In the genomic region with DNA sequence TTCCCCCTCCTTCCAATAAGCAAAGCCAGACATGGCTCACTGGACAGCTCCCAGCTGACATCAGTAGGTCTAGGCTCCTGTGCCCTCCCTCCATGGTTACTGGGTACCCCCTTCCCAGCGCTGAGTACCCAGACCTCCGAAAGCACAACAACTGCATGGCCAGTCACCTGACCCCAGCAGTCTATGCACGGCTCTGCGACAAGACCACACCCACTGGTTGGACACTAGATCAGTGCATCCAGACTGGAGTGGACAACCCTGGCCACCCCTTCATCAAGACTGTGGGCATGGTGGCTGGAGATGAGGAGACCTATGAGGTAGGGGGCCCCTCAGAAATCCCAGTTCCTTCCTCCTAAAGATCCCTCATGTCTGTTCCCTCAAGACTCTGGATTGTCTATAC, we compare ENCODE assay signal across 15 mouse cellular contexts. TPM values are rescaled to one million over a fixed set of nuclear protein-coding genes. Genes with fewer than 3 reads are reported as not detected.
A peak's percentile ranks its signal among the peaks of the same experiment; 100 is the strongest.
DNase-seq lines count a peak whose midpoint lies in the region; ATAC-seq and TF ChIP-seq lines count a peak whose summit lies in the region.
"Had no signal": no experiment of that assay in that cellular context is flagged by ENCODE, and none has a peak within 500 bp of the region (broad histone marks: within the 10 kb centered on the region; RNA-seq: fewer than 3 reads in every experiment).

No protein-coding gene starts in this region.

- H3K9ac ChIP-seq in forebrain, embryonic 12.5 days, result no peak overlapping the region
- no peak overlapping the region for H3K9ac ChIP-seq in forebrain, embryonic 14.5 days (ENCODE audit: low read length)
- no peak overlapping the region for H3K9ac ChIP-seq in hindbrain, embryonic 12.5 days
- no peak overlapping the region for H3K9ac ChIP-seq in midbrain, postnatal 0 days (replicated peaks; ENCODE audit: low read length, poor library complexity, severe bottlenecking)
- H3K9ac ChIP-seq: liver, postnatal 0 days had no signal

- peaks cover 13% of the 10 kb centered on the region for H3K4me1 ChIP-seq in forebrain, embryonic 12.5 days
- peaks cover 2% of the 10 kb centered on the region; the same call in 1 of the 2 replicates for H3K4me1 ChIP-seq in forebrain, embryonic 14.5 days (ENCODE audit: control insufficient read depth, insufficient read depth, low read length)
- peaks cover 43% of the 10 kb centered on the region for H3K4me1 ChIP-seq in E14TG2a.4 (replicated peaks; ENCODE audit: low read depth, low read length)
- H3K4me1 ChIP-seq in hindbrain, embryonic 12.5 days, result peaks cover 13% of the 10 kb centered on the region
- H3K4me1 ChIP-seq in midbrain, postnatal 0 days (ENCODE audit: insufficient read depth, low read length), result peaks cover 5% of the 10 kb centered on the region

- 46% methylated on average over 4 of the region's 4 CpGs for WGBS in forebrain, embryonic 12.5 days
- 50% methylated on average over 4 of the region's 4 CpGs for WGBS in forebrain, embryonic 14.5 days
- WGBS in hindbrain, embryonic 12.5 days, result 55% methylated on average over 4 of the region's 4 CpGs
- WGBS in midbrain, postnatal 0 days, result 32% methylated on average over 4 of the region's 4 CpGs

- intact Hi-C loops in left cerebral cortex, postnatal 25 days (cut with DNase I), result loop anchor here (5.0 kb wide), 1 partner anchor 162 kb away; no protein-coding TSS in a partner anchor

- H3K27ac ChIP-seq in forebrain, embryonic 12.5 days, result no peak overlapping the region
- no peak overlapping the region for H3K27ac ChIP-seq in forebrain, embryonic 14.5 days (ENCODE audit: low read depth, low read length)
- H3K27ac ChIP-seq in hindbrain, embryonic 12.5 days, result no peak overlapping the region
- no peak overlapping the region for H3K27ac ChIP-seq in midbrain, postnatal 0 days (ENCODE audit: low read depth, low read length)
- H3K27ac ChIP-seq: heart, adult 2 months; limb, embryonic 13.5 days had no signal

- H3K9me3 ChIP-seq in forebrain, embryonic 12.5 days, result no peaks in the 10 kb centered on the region
- H3K9me3 ChIP-seq in forebrain, embryonic 14.5 days (replicated peaks; ENCODE audit: control insufficient read depth, low read length), result no peaks in the 10 kb centered on the region
- H3K9me3 ChIP-seq in E14TG2a.4 (ENCODE audit: low read length), result no peaks in the 10 kb centered on the region
- no peaks in the 10 kb centered on the region for H3K9me3 ChIP-seq in hindbrain, embryonic 12.5 days (replicated peaks)
- H3K9me3 ChIP-seq in midbrain, postnatal 0 days (ENCODE audit: low read length), result no peaks in the 10 kb centered on the region
- H3K9me3 ChIP-seq: limb, embryonic 13.5 days had no signal

- no peak for TF ChIP-seq CTCF in E14TG2a.4 (conservative IDR thresholded peaks at IDR 0.05; ENCODE audit: low read length)
- TF ChIP-seq CTCF in midbrain, postnatal 0 days (IDR thresholded peaks at IDR 0.05), result no peak

- DNase-seq in forebrain, embryonic 14.5 days (ENCODE audit: low spot score), result no peak
- DNase-seq in midbrain, postnatal 0 days (ENCODE audit: low spot score), result no peak
- DNase-seq in MN1 (ENCODE audit: low spot score), result no peak
- no peak for DNase-seq in left cerebral cortex, postnatal 25 days (ENCODE audit: low spot score in 2 of 2)
- DNase-seq in adrenal gland, postnatal 4 days (ENCODE audit: low spot score in 2 of 2), result no peak
- DNase-seq: adrenal gland, postnatal 36 days; heart, adult 2 months; heart, postnatal 10 days; liver, postnatal 0 days; lung, postnatal 4 days had no signal

- peak overlapping the region; percentile 60; the same call in 1 of the 2 replicates for H3K4me2 ChIP-seq in forebrain, embryonic 12.5 days
- no peak overlapping the region for H3K4me2 ChIP-seq in forebrain, embryonic 14.5 days (ENCODE audit: low read length)
- H3K4me2 ChIP-seq in hindbrain, embryonic 12.5 days (replicated peaks), result peak overlapping the region; percentile 53; the same call in 1 of the 2 replicates
- peak overlapping the region; percentile 63 for H3K4me2 ChIP-seq in midbrain, postnatal 0 days (ENCODE audit: low read depth, low read length, poor library complexity, severe bottlenecking)

- H3K4me3 ChIP-seq in forebrain, embryonic 12.5 days (replicated peaks), result no peak overlapping the region
- no peak overlapping the region for H3K4me3 ChIP-seq in forebrain, embryonic 14.5 days (ENCODE audit: low read depth, low read length)
- H3K4me3 ChIP-seq in E14TG2a.4 (replicated peaks; ENCODE audit: low read length), result peak overlapping the region; percentile 79; the same call in 1 of the 2 replicates
- no peak overlapping the region for H3K4me3 ChIP-seq in hindbrain, embryonic 12.5 days
- peak overlapping the region; percentile 53 for H3K4me3 ChIP-seq in midbrain, postnatal 0 days (ENCODE audit: low read depth, low read length)
- H3K4me3 ChIP-seq: heart, adult 2 months had no signal

- no peaks in the 10 kb centered on the region for H3K36me3 ChIP-seq in forebrain, embryonic 12.5 days (replicated peaks)
- no peaks in the 10 kb centered on the region for H3K36me3 ChIP-seq in forebrain, embryonic 14.5 days (ENCODE audit: control insufficient read depth, insufficient read depth, low read length)
- H3K36me3 ChIP-seq in E14TG2a.4 (ENCODE audit: insufficient read depth, low read length), result peaks cover 15% of the 10 kb centered on the region; the same call in 1 of the 2 replicates
- no peaks in the 10 kb centered on the region for H3K36me3 ChIP-seq in hindbrain, embryonic 12.5 days
- peaks cover 9% of the 10 kb centered on the region; the same call in 1 of the 2 replicates for H3K36me3 ChIP-seq in midbrain, postnatal 0 days (ENCODE audit: insufficient read depth, low read length)
- H3K36me3 ChIP-seq: limb, embryonic 13.5 days had no signal

- ATAC-seq in forebrain, embryonic 12.5 days (ENCODE audit: low FRiP score), result no peak
- ATAC-seq in forebrain, embryonic 14.5 days, result no peak
- ATAC-seq in hindbrain, embryonic 12.5 days (ENCODE audit: low FRiP score), result no peak
- ATAC-seq in midbrain, postnatal 0 days (ENCODE audit: low FRiP score), result no peak
- ATAC-seq: liver, postnatal 0 days had no signal

- peaks cover 36% of the 10 kb centered on the region for H3K27me3 ChIP-seq in forebrain, embryonic 12.5 days
- H3K27me3 ChIP-seq in forebrain, embryonic 14.5 days (replicated peaks; ENCODE audit: control insufficient read depth, insufficient read depth, low read length), result peaks cover 13% of the 10 kb centered on the region
- peaks cover 11% of the 10 kb centered on the region for H3K27me3 ChIP-seq in E14TG2a.4 (ENCODE audit: insufficient read depth, low read length)
- peaks cover 28% of the 10 kb centered on the region for H3K27me3 ChIP-seq in hindbrain, embryonic 12.5 days
- H3K27me3 ChIP-seq in midbrain, postnatal 0 days (ENCODE audit: insufficient read depth, low read length), result no peaks in the 10 kb centered on the region

RNA-seq across cellular contexts. Expression of a gene that starts 1.9 kb away (rescaled TPM):
- polyA plus RNA-seq in forebrain, embryonic 12.5 days (2016; fragmentation: Nextera tagmentation; extraction: Ambion mirVana), result 8.5 and 14.4 TPM in 2 replicates
- polyA plus RNA-seq in forebrain, embryonic 14.5 days (2014; fragmentation: Nextera tagmentation; extraction: Ambion mirVana), result 19.8 and 24.7 TPM in 2 replicates
- 15.4 and 19.5 TPM in 2 replicates for polyA plus RNA-seq in hindbrain, embryonic 12.5 days (2016; fragmentation: Nextera tagmentation; extraction: Ambion mirVana)
- 105 and 147 TPM in 2 replicates for total RNA-seq in midbrain, postnatal 0 days (2014; rRNA removed)
- polyA plus RNA-seq in midbrain, postnatal 0 days (2015; fragmentation: Nextera tagmentation; extraction: Ambion mirVana), result 120 and 144 TPM in 2 replicates
- 100 to 1,000 TPM; 371 to 391 TPM for total RNA-seq in left cerebral cortex, postnatal 25 days (2021)
- 10 to 100 TPM; 10.5 to 15.2 TPM for total RNA-seq in adrenal gland, postnatal 4 days (2021)

RNA-seq across cellular contexts. Expression of a gene that starts 4.3 kb away (rescaled TPM):
- 12.5 and 14.5 TPM in 2 replicates for polyA plus RNA-seq in forebrain, embryonic 12.5 days (2016; fragmentation: Nextera tagmentation; extraction: Ambion mirVana)
- 10.1 and 11.6 TPM in 2 replicates for polyA plus RNA-seq in forebrain, embryonic 14.5 days (2014; fragmentation: Nextera tagmentation; extraction: Ambion mirVana)
- 15.4 and 15.6 TPM in 2 replicates for polyA plus RNA-seq in hindbrain, embryonic 12.5 days (2016; fragmentation: Nextera tagmentation; extraction: Ambion mirVana)
- total RNA-seq in midbrain, postnatal 0 days (2014; rRNA removed), result 16.9 and 22.1 TPM in 2 replicates
- polyA plus RNA-seq in midbrain, postnatal 0 days (2015; fragmentation: Nextera tagmentation; extraction: Ambion mirVana), result 18.5 and 20.0 TPM in 2 replicates
- 100 to 1,000 TPM; 111 to 122 TPM for total RNA-seq in left cerebral cortex, postnatal 25 days (2021)
- total RNA-seq in adrenal gland, postnatal 4 days (2021), result 10 to 100 TPM; 26.1 to 28.0 TPM

RNA-seq across cellular contexts. Expression of a gene that starts 27.5 kb away (rescaled TPM):
- polyA plus RNA-seq in forebrain, embryonic 12.5 days (2016; fragmentation: Nextera tagmentation; extraction: Ambion mirVana), result not detected in 2 replicates
- polyA plus RNA-seq in forebrain, embryonic 14.5 days (2014; fragmentation: Nextera tagmentation; extraction: Ambion mirVana), result 0.05 TPM in 1 of 2 replicates, not detected in the other
- not detected in 2 replicates for polyA plus RNA-seq in hindbrain, embryonic 12.5 days (2016; fragmentation: Nextera tagmentation; extraction: Ambion mirVana)
- not detected in 2 replicates for total RNA-seq in midbrain, postnatal 0 days (2014; rRNA removed)
- 0.02 TPM in 1 of 2 replicates, not detected in the other for polyA plus RNA-seq in midbrain, postnatal 0 days (2015; fragmentation: Nextera tagmentation; extraction: Ambion mirVana)
- under 1 TPM; 0.09 to 0.62 TPM for total RNA-seq in left cerebral cortex, postnatal 25 days (2021)
- total RNA-seq in adrenal gland, postnatal 4 days (2021), result not detected
- total RNA-seq: heart, adult 2 months; heart, postnatal 10 days had no signal
- polyA plus RNA-seq: kidney, embryonic 14.5 days; limb, embryonic 13.5 days; liver, postnatal 0 days had no signal

RNA-seq across cellular contexts. Expression of a gene that starts 54.1 kb away (rescaled TPM):
- 416 and 432 TPM in 2 replicates for polyA plus RNA-seq in forebrain, embryonic 12.5 days (2016; fragmentation: Nextera tagmentation; extraction: Ambion mirVana)
- 174 and 205 TPM in 2 replicates for polyA plus RNA-seq in forebrain, embryonic 14.5 days (2014; fragmentation: Nextera tagmentation; extraction: Ambion mirVana)
- 547 and 563 TPM in 2 replicates for polyA plus RNA-seq in hindbrain, embryonic 12.5 days (2016; fragmentation: Nextera tagmentation; extraction: Ambion mirVana)
- total RNA-seq in midbrain, postnatal 0 days (2014; rRNA removed), result 61.9 and 77.1 TPM in 2 replicates
- 269 and 301 TPM in 2 replicates for polyA plus RNA-seq in midbrain, postnatal 0 days (2015; fragmentation: Nextera tagmentation; extraction: Ambion mirVana)
- total RNA-seq in left cerebral cortex, postnatal 25 days (2021), result 100 to 1,000 TPM; 207 to 216 TPM
- 100 to 1,000 TPM; 400 to 403 TPM for total RNA-seq in adrenal gland, postnatal 4 days (2021)

RNA-seq across cellular contexts. Expression of a gene that starts 54.1 kb away (rescaled TPM):
- polyA plus RNA-seq in forebrain, embryonic 12.5 days (2016; fragmentation: Nextera tagmentation; extraction: Ambion mirVana), result 2.9 and 3.6 TPM in 2 replicates
- polyA plus RNA-seq in forebrain, embryonic 14.5 days (2014; fragmentation: Nextera tagmentation; extraction: Ambion mirVana), result 2.0 and 3.2 TPM in 2 replicates
- 3.2 and 4.1 TPM in 2 replicates for polyA plus RNA-seq in hindbrain, embryonic 12.5 days (2016; fragmentation: Nextera tagmentation; extraction: Ambion mirVana)
- total RNA-seq in midbrain, postnatal 0 days (2014; rRNA removed), result 2.7 and 3.8 TPM in 2 replicates
- 2.6 and 3.0 TPM in 2 replicates for polyA plus RNA-seq in midbrain, postnatal 0 days (2015; fragmentation: Nextera tagmentation; extraction: Ambion mirVana)
- total RNA-seq in left cerebral cortex, postnatal 25 days (2021), result 1 to 10 TPM; 4.2 to 5.7 TPM
- total RNA-seq in adrenal gland, postnatal 4 days (2021), result 1 to 10 TPM; 3.9 to 5.3 TPM

Comparison
In these comparisons a context has a peak if more than half of its experiments do, and no peak if none do; other contexts are left out.
1. H3K4me3 ChIP-seq: peak in E14TG2a.4 (single experiment) and midbrain, postnatal 0 days (single experiment); none in forebrain, embryonic 12.5 days (single experiment), forebrain, embryonic 14.5 days (single experiment) and hindbrain, embryonic 12.5 days (single experiment).